Mouse (Mus musculus) lung, postnatal 0 days (tissue): ENCODE measurements around the gene Rassf8. TPM values are rescaled to one million over a fixed set of nuclear protein-coding genes. Genes with fewer than 3 reads are reported as not detected.

Experiments
- ATAC-seq: fragments of 200-750 bp; cut with Nextera tagmentation; 2 replicates; pipeline ENCODE4 v1.8.0; 2017; ENCODE audit warnings: moderate library complexity
- DNase-seq: peaks from one replicate; pipeline ENCODE4 v3.0.0-alpha.2; 2016; ENCODE audit warnings: low spot score
- H3K27ac ChIP-seq: fragments of 300-500 bp; sonication (generic); 2 replicates; pipeline ENCODE4 v1.5.1; 2014; ENCODE audit warnings: antibody characterized with exemption, mild to moderate bottlenecking, low read length, mixed read lengths
- H3K27me3 ChIP-seq: fragments of 300-500 bp; sonication (generic); replicated peaks from 2 replicates; pipeline ENCODE4 v1.6.1; 2014; ENCODE audit warnings: low read length, mixed read lengths; ENCODE audit not compliant: insufficient read depth
- H3K36me3 ChIP-seq: fragments of 300-500 bp; sonication (generic); 2 replicates; pipeline ENCODE4 v1.6.1; 2014; ENCODE audit warnings: low read length, mixed read lengths; ENCODE audit not compliant: insufficient read depth
- H3K4me1 ChIP-seq: fragments of 300-500 bp; sonication (generic); 2 replicates; pipeline ENCODE4 v1.6.1; 2014; ENCODE audit warnings: antibody characterized with exemption, low read depth, low read length, mixed read lengths; ENCODE audit not compliant: insufficient read depth
- H3K4me2 ChIP-seq: fragments of 300-500 bp; sonication (generic); replicated peaks from 2 replicates; pipeline ENCODE4 v1.6.1; 2014; ENCODE audit warnings: low read depth, mild to moderate bottlenecking, low read length, moderate library complexity, mixed read lengths
- H3K4me3 ChIP-seq: fragments of 300-500 bp; sonication (generic); 2 replicates; pipeline ENCODE4 v1.5.1; 2014; ENCODE audit warnings: low read depth, low read length
- H3K9ac ChIP-seq: fragments of 300-500 bp; sonication (generic); replicated peaks from 2 replicates; pipeline ENCODE4 v1.6.1; 2014; ENCODE audit warnings: low read depth, mild to moderate bottlenecking
- H3K9me3 ChIP-seq: fragments of 300-500 bp; sonication (generic); 2 replicates; pipeline ENCODE4 v1.6.1; 2016; ENCODE audit warnings: low read length, mixed read lengths
- CTCF ChIP-seq: IDR thresholded peaks from 2 replicates; pipeline ENCODE4 v1.5.1; 2016; ENCODE audit warnings: antibody characterized with exemption, mild to moderate bottlenecking
- EP300 ChIP-seq: IDR thresholded peaks from 2 replicates; pipeline ENCODE4 v1.6.1; 2016; ENCODE audit warnings: antibody characterized with exemption, mild to moderate bottlenecking, control low read depth
- WGBS: fragments of 180-500 bp; shearing (Covaris S2); extraction: QIAGEN DNeasy Blood & Tissue Kit; methylation state at CpG from one replicate; pipeline ENCODE4 v1.1.7; 2014; 5-methylcytosine and 5-hydroxymethylcytosine counted together
- polyA plus RNA-seq: library from polyadenylated mRNA; unstranded; fragments of >200 nt; fragmentation: Nextera tagmentation; extraction: Ambion mirVana; gene quantifications from 2 replicates; pipeline ENCODE4 v1.2.1, GENCODE M21; 2015

Rassf8 gene
- polyA plus RNA-seq, 1 experiment from 2014 or later, result 15.1 TPM

DNA sequence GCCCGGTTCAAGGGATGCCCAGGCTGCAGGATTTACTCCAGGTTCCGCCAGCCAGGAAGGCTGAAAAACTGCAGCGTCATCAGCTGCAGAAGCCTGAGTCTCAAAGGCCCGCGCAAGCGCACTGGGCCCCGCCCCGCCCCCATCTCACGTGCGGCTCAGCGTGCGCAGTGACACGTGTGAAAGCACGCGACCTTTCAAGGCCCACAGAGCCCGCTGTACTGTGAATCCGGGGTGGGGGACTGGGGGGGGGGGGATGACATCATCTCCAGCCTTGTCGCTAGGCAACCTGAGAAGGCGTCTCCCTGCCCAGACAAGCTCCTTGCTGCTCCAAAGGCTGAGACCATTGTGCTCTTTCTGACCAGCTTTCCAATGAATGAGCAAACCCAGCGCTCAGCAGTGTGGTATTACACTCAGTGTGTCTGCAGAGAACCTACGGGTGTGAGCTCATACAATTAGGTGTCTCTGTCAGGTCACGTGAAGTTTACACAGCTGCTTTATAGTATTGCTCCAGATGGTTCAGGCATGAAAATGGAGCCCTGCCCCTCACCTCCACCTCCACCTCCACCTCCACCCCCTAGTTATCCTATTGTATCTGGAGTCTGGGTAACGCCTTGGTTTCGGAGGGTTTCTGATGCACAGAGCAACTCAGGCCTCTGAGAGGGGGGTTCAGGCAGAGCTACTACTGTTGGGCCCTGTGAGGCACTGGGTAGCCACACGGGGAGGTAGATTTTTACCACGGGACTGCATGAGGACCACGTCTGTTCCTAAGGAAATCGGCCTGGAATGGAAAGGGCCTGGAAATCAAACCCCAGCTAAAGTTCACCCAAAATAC lies 109.4 kb downstream of the Rassf8 start:
- ATAC-seq, result peak; percentile 93
- TF ChIP-seq CTCF, result no peak
- no peak for TF ChIP-seq EP300
- no peak overlapping the region for H3K4me3 ChIP-seq
- H3K36me3 ChIP-seq, result no peaks in the 10 kb centered on the region
- peak; percentile 90 for DNase-seq
- H3K27ac ChIP-seq, result no peak overlapping the region
- no peak overlapping the region for H3K9ac ChIP-seq
- H3K4me2 ChIP-seq, result peak overlapping the region; percentile 33
- 9% methylated on average over 28 of the region's 28 CpGs for WGBS
- H3K9me3 ChIP-seq, result no peaks in the 10 kb centered on the region
- no peaks in the 10 kb centered on the region for H3K4me1 ChIP-seq
- H3K27me3 ChIP-seq, result no peaks in the 10 kb centered on the region

DNA sequence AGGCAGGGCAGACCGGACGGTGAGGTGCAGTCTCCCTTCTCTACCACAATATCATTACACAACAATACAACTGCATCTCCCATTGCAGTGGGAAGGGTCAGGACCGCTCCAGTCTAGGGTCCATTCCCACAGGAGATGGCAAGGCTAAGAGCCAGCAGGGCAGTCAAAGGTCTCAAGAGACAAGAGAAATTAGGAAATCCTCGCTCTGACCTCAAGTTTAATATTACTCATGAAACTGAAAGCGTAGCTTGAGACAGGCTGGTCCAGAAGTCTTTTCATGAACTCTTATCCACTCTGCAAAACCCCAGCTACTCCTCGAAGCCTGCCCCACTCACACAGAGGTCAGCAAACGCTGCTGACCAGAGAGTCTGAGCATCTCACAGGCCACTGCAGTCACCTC lies 110.9 kb downstream of the Rassf8 start:
- 79% methylated on average over 7 of the region's 7 CpGs for WGBS
- H3K4me1 ChIP-seq, result no peaks in the 10 kb centered on the region
- H3K27me3 ChIP-seq, result peaks cover 5% of the 10 kb centered on the region; the same call in 1 of the 2 replicates
- no peak overlapping the region for H3K4me3 ChIP-seq
- no peak overlapping the region for H3K27ac ChIP-seq
- DNase-seq, result no peak
- ATAC-seq, result no peak
- H3K4me2 ChIP-seq, result no peak overlapping the region
- TF ChIP-seq EP300 (no peak), CTCF (no peak)
- H3K9ac ChIP-seq, result no peak overlapping the region
- no peaks in the 10 kb centered on the region for H3K9me3 ChIP-seq
- no peaks in the 10 kb centered on the region for H3K36me3 ChIP-seq

DNA sequence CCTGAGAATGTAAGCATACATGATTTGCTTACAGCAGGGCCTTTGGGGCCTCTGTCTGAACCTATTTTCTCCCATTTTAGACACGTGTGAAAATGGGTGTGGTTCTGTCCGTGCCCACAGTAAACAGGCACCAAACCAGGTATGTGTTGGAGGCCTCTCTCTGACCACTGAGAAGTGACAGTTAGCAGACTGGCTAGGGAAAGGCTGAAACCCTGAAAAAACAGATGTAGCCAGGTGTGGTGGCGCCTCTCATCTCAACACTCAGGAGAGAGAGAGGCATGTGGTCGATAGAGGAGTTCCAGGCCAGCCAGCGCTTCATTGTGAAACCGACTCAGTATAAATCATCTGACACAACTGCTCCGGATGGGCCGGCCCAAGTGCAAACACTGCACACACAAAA lies 111.9 kb downstream of the Rassf8 start:
- ATAC-seq, result no peak
- no peak for DNase-seq
- H3K4me2 ChIP-seq, result no peak overlapping the region
- peaks cover under 1% of the 10 kb centered on the region; the same call in 1 of the 2 replicates for H3K4me1 ChIP-seq
- H3K27me3 ChIP-seq, result peaks cover 15% of the 10 kb centered on the region; the same call in 1 of the 2 replicates
- TF ChIP-seq CTCF (no peak), EP300 (no peak)
- no peaks in the 10 kb centered on the region for H3K9me3 ChIP-seq
- H3K27ac ChIP-seq, result no peak overlapping the region
- WGBS, result 48% methylated on average over 8 of the region's 8 CpGs
- H3K36me3 ChIP-seq, result no peaks in the 10 kb centered on the region
- no peak overlapping the region for H3K9ac ChIP-seq
- no peak overlapping the region for H3K4me3 ChIP-seq

DNA sequence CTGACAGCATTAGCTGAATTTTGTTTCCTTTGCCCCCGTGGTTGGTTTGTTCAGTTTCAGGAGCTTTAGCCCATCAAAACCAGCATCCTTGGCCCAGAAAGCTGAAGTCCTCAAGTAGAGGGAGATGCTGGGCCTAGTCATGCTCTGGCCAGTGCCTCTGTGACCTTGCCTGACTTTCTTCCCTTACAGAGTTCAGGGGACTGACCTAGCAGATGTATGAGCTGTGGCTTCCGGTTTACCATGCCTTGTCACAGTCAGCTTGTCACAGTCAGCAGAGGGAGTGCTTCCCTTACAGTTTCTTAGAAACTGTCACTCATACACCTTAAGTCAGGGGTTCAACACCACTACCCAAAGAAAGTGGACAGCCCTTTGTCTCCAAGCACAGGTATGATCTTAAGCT lies 113.8 kb downstream of the Rassf8 start:
- no peak overlapping the region for H3K27ac ChIP-seq
- no peak overlapping the region for H3K9ac ChIP-seq
- peaks cover 5% of the 10 kb centered on the region; the same call in 1 of the 2 replicates for H3K4me1 ChIP-seq
- no peak overlapping the region for H3K4me2 ChIP-seq
- peak; percentile 23; the same call in 1 of the 2 replicates for TF ChIP-seq CTCF
- no peak for TF ChIP-seq EP300
- no peak for ATAC-seq
- no peaks in the 10 kb centered on the region for H3K36me3 ChIP-seq
- no peak for DNase-seq
- peaks cover 29% of the 10 kb centered on the region for H3K27me3 ChIP-seq
- WGBS, result 53% methylated on average over 2 of the region's 2 CpGs
- H3K9me3 ChIP-seq, result no peaks in the 10 kb centered on the region
- no peak overlapping the region for H3K4me3 ChIP-seq

DNA sequence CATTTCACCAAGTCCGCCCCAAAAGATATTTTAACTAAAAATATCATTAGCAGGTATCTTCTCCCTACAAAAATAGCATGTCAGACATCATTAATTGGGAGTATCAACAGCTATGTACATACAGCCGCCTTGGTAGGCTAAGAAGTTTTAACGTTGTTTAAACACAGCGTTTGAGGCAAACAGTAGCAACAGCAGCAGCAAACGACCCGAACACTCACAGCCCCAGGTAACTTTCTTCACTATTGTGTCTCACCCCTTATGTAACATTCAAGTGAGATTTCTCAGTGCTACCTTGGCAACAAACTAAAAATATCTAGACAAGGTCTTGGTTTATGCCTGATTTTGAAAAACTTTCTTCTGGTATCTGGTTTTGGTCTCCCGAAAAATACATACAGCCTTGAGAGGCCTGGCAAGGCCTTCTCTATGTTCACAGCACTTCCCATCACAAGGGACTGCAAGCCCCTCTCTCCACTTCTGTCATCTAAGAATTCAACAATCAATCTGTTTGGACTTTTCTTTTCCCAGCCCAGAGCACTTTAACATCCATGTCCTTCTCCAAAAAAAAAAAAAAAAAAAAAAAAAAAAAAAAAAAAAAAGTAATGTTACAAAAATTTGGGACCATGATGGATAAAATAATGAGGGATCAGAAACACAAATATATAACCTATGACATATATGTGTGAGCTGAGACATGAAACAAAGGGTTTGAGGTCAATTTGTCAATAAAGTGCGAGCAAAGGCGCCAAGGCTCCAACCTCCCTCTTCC lies 115.1 kb downstream of the Rassf8 start:
- H3K4me1 ChIP-seq, result peaks cover 5% of the 10 kb centered on the region; the same call in 1 of the 2 replicates
- DNase-seq, result no peak
- no peak overlapping the region for H3K27ac ChIP-seq
- no peak overlapping the region for H3K4me3 ChIP-seq
- TF ChIP-seq EP300 (no peak), CTCF (no peak)
- no peak overlapping the region for H3K4me2 ChIP-seq
- no peaks in the 10 kb centered on the region for H3K36me3 ChIP-seq
- peaks cover 31% of the 10 kb centered on the region for H3K27me3 ChIP-seq
- ATAC-seq, result no peak
- no peaks in the 10 kb centered on the region for H3K9me3 ChIP-seq
- H3K9ac ChIP-seq, result no peak overlapping the region
- 70% methylated on average over 9 of the region's 9 CpGs for WGBS

DNA sequence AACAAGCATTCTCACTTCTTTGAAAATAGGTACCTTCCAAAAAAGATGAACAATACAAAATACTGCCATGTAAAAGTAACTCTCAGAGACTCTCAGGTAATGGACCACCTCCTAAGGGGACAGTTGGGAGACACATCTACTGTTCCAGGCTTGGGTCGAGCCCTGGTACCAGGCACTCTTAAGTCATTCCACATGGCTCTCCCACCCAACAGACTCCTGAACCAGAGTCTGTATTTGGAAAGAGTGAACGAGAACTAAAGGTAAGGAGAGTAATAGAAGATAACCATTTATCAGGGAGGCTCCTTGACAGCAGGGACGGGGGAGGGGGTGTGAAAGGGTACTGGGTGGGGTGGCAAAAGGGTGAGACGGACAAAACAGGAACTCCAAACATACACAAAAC lies 115.8 kb downstream of the Rassf8 start:
- Histone ChIP-seq H3K27me3 (peaks cover 31% of the 10 kb centered on the region), H3K4me1 (peaks cover 5% of the 10 kb centered on the region; the same call in 1 of the 2 replicates), H3K4me2 (peak overlapping the region; percentile 97), H3K9ac (0 out of 2 replicates have a peak overlapping the region, but pooled peaks have one; percentile 9), H3K27ac (no peak overlapping the region), H3K36me3 (no peaks in the 10 kb centered on the region), H3K4me3 (peak overlapping the region; percentile 52; the same call in 1 of the 2 replicates), H3K9me3 (no peaks in the 10 kb centered on the region)
- ATAC-seq (no peak), DNase-seq (no peak)
- whole genome bisulfite sequencing, result 16% methylated on average over 4 of the region's 4 CpGs
- TF ChIP-seq CTCF, result no peak
